Comparison of ENCODE assay signal across 30 mouse cellular contexts in the genomic region with DNA sequence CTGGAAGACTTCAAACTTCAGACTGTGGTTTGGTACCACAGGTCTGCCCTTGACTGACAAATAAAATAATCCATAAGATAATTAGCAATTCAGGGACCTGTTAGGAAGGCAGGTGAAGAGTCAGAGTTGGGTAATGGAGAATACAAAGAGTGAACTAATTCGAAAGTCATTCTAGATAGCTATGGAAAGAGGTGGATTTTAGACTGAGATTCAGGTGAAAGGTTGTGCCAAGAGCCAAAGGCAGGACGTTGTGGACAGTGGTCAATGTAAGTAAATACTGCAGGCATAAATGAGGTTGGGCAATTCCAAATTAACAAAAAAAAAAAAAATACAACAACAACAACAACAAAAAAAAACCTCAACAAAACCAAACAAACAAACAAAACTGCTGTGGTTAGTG.
"Had no signal": no experiment of that assay in that cellular context is flagged by ENCODE, and none has a peak within 500 bp of the region (broad histone marks: within the 10 kb centered on the region; RNA-seq: fewer than 3 reads in every experiment).

No protein-coding gene starts in this region.

- ATAC-seq: liver, embryonic 12.5 days; lung, postnatal 0 days; midbrain, embryonic 13.5 days; midbrain, embryonic 15.5 days; midbrain, embryonic 16.5 days had no signal

- H3K4me2 ChIP-seq: limb, embryonic 12.5 days; limb, embryonic 13.5 days; limb, embryonic 15.5 days; liver, embryonic 12.5 days; liver, embryonic 13.5 days; liver, embryonic 15.5 days; lung, embryonic 14.5 days; lung, embryonic 15.5 days; midbrain, embryonic 11.5 days; midbrain, embryonic 12.5 days; midbrain, embryonic 13.5 days; midbrain, embryonic 15.5 days; neural tube, embryonic 12.5 days had no signal

- H3K9me3 ChIP-seq: limb, embryonic 10.5 days; limb, embryonic 12.5 days; limb, embryonic 13.5 days; limb, embryonic 15.5 days; liver, embryonic 12.5 days; liver, embryonic 13.5 days; liver, embryonic 15.5 days; lung, embryonic 15.5 days; midbrain, embryonic 10.5 days; midbrain, embryonic 12.5 days; midbrain, embryonic 13.5 days; midbrain, embryonic 15.5 days; neural tube, embryonic 12.5 days had no signal

- H3K4me3 ChIP-seq: left cerebral cortex, adult 2 months; limb, embryonic 10.5 days; limb, embryonic 12.5 days; limb, embryonic 13.5 days; limb, embryonic 15.5 days; liver, embryonic 12.5 days; liver, embryonic 13.5 days; liver, embryonic 15.5 days; lung, embryonic 15.5 days; megakaryocyte, embryonic 14.5 days; midbrain, embryonic 10.5 days; midbrain, embryonic 12.5 days; midbrain, embryonic 13.5 days; midbrain, embryonic 15.5 days; myocyte; neural tube, embryonic 12.5 days had no signal

- H3K9ac ChIP-seq: limb, embryonic 12.5 days; limb, embryonic 13.5 days; limb, embryonic 15.5 days; liver, embryonic 12.5 days; liver, embryonic 13.5 days; liver, embryonic 14.5 days; liver, embryonic 15.5 days; lung, embryonic 14.5 days; lung, embryonic 15.5 days; midbrain, embryonic 12.5 days; midbrain, embryonic 13.5 days; midbrain, embryonic 15.5 days; neural tube, embryonic 12.5 days had no signal

- H3K36me3 ChIP-seq: limb, embryonic 12.5 days; limb, embryonic 15.5 days; liver, embryonic 12.5 days; liver, embryonic 13.5 days; liver, embryonic 15.5 days; lung, embryonic 15.5 days; midbrain, embryonic 10.5 days; midbrain, embryonic 12.5 days; midbrain, embryonic 13.5 days; midbrain, embryonic 15.5 days; neural tube, embryonic 12.5 days had no signal

- H3K27ac ChIP-seq: left cerebral cortex, adult 2 months; limb, embryonic 10.5 days; limb, embryonic 12.5 days; limb, embryonic 13.5 days; limb, embryonic 15.5 days; liver, embryonic 12.5 days; liver, embryonic 13.5 days; liver, embryonic 14.5 days; liver, embryonic 15.5 days; lung, embryonic 15.5 days; macrophage; midbrain, embryonic 10.5 days; midbrain, embryonic 12.5 days; midbrain, embryonic 13.5 days; midbrain, embryonic 15.5 days; neural tube, embryonic 12.5 days had no signal

- H3K4me1 ChIP-seq: liver, embryonic 12.5 days; liver, embryonic 13.5 days; liver, embryonic 15.5 days; midbrain, embryonic 10.5 days; midbrain, embryonic 12.5 days; midbrain, embryonic 13.5 days; midbrain, embryonic 15.5 days; neural tube, embryonic 12.5 days had no signal

- DNase-seq: left cerebral cortex, postnatal 4 days; liver, embryonic 13.5 days; lung, adult 18-20 months; lung, adult 2 months; lung, embryonic 14.5 days; lung, postnatal 10 days; lung, postnatal 14 days; lung, postnatal 36 days; lung, postnatal 4 days; midbrain, embryonic 14.5 days had no signal

- H3K27me3 ChIP-seq: limb, embryonic 12.5 days; limb, embryonic 13.5 days; limb, embryonic 15.5 days; liver, embryonic 12.5 days; liver, embryonic 13.5 days; liver, embryonic 15.5 days; lung, embryonic 15.5 days; megakaryocyte, embryonic 14.5 days; midbrain, embryonic 12.5 days; midbrain, embryonic 13.5 days; midbrain, embryonic 15.5 days; neural tube, embryonic 12.5 days had no signal
